14 mouse cellular contexts compared by ENCODE assay signal in genomic region chr6:148548138-148548778, GRCm38 (mm10).
"Had no signal": no experiment of that assay in that cellular context is flagged by ENCODE, and none has a peak within 500 bp of the region (broad histone marks: within the 10 kb centered on the region; RNA-seq: fewer than 3 reads in every experiment).

No protein-coding gene starts in this region.

- H3K9ac ChIP-seq: limb, embryonic 12.5 days; liver, embryonic 13.5 days; liver, postnatal 0 days; midbrain, embryonic 13.5 days had no signal

- H3K27ac ChIP-seq: kidney, postnatal 0 days; limb, embryonic 12.5 days; liver, embryonic 13.5 days; midbrain, embryonic 13.5 days had no signal

- DNase-seq: kidney, adult 11 months; kidney, adult 9 months; kidney, postnatal 36 days; layer of hippocampus, adult 9-11 months; layer of hippocampus, postnatal 36 days; liver; liver, embryonic 13.5 days; liver, postnatal 0 days; right cerebral cortex, postnatal 14 days; thymus, adult 2 months; thymus, postnatal 36 days had no signal

- H3K4me3 ChIP-seq: limb, embryonic 12.5 days; liver, embryonic 13.5 days; midbrain, embryonic 13.5 days had no signal

- H3K4me1 ChIP-seq: limb, embryonic 12.5 days; midbrain, embryonic 13.5 days had no signal

- H3K27me3 ChIP-seq: limb, embryonic 12.5 days; midbrain, embryonic 13.5 days had no signal

- H3K4me2 ChIP-seq: limb, embryonic 12.5 days; liver, embryonic 13.5 days; midbrain, embryonic 13.5 days had no signal

- H3K9me3 ChIP-seq: limb, embryonic 12.5 days; liver, embryonic 13.5 days; midbrain, embryonic 13.5 days had no signal

- H3K36me3 ChIP-seq: limb, embryonic 12.5 days; liver, embryonic 13.5 days; midbrain, embryonic 13.5 days had no signal

- ATAC-seq: liver, postnatal 0 days; midbrain, embryonic 13.5 days had no signal
